Mouse (Mus musculus) thymus, postnatal 14 days (tissue): ENCODE measurements at regions not wholly inside any gene's neighbourhood (a gene's known extent, or its start where the extent isn't known, plus 50 kb on each side); places are given as distances from the start of the nearest gene placed in this dataset.
"Not testable (repeated sequence)": the region's sequence is repeated elsewhere in the genome, so short reads cannot be mapped to it uniquely, and the experiment has no call there.

Source experiments
- DNase-seq: peaks from one replicate; pipeline ENCODE4 v3.0.0; 2021

DNA sequence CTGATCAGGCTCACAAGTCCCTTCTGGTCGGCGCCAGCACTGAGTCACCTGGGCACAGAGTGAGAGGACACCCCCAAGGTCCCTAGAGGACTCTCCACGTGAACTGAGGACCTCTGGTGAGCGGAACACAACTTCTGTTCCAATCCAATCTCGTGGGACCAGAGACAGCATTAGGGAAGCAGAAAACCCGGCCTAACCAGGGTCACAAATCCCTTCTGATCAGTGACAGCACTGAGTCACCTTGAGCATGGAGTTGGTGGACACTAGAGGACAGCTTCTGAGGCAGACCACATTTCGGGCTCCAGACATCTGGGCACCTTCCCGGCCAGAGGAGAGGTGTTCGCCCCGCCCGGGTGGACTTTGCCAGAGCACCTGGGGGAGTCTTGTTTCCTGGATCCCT is 412.3 kb upstream of the Arid1b start:
- no peak for DNase-seq

DNA sequence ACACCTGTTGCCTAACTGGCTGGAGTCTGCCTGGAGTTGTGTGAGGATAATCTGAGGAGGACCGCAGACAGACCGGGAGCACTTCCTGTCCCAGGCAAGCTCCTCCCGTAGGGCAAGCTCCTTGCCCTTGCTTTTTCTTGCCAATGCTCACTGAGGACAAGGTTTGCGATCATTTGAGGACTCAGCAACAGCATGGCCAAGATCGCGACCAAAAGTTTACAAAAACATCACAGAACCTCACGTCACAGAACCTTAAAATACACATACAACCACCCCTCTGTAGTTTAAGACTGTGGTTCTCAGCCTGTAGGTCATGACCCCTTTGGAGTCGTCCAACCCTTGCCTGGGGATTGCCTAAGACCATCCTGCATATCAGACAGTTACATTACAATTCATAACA is 383.7 kb upstream of the Arid1b start:
- DNase-seq: no peak

DNA sequence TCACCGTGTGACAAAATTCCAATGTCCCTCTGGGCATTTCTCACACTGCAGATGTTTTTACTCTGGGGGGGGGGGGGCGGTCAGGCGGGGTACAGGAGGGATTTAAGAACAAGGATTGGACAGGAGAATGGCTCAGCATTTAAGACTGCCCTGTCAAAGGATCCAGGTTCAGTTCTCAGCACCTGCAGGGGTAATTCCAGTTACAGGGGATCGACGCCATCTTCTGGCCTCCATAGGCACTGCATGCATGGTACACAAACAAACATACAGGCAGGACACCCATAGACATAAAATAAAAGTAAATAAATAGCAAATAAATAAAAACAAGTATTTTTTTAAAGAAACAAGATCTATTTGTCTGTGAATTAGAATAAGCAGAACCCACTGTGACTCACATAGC is 383.1 kb upstream of the Arid1b start:
- DNase-seq: no peak

DNA sequence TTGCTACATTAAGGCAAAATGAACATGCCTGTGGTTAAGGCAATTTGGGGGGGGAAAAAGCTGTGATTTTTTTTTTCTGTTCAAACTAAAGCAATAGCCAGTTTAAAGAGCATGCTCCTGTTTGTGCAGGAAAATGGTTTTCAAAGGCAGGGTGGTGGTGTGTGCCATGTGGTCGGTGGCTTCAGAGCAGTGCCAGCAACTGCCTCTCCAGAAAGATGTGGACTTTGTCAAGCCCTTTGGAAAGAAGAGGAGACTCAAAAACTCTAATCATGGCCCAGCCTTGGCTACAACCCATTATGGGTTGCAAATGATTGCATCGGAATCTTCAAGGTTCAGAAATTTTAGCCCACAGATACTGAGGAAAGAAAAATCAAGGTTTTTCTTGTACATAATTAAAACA is 382.4 kb upstream of the Arid1b start:
- no peak for DNase-seq

DNA sequence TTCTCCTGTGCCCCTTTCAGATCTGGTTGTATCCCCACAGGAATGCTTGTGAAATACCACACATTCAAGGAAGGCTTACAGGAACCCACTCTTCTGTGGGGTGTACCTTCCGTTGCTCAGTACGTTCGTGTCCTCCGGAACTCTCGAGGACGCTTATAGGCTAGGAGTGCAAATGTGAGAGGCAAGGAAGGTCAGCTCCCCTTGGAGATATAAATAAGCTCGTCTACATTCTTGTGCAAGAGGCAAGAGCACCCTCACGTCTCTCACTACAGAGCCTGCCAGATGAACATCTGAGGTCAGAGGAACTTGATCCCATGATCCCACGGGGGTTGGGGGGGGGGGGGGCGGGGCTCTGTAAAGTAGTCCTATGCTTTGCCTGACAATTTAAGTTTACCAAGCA is 382.0 kb upstream of the Arid1b start:
- no peak for DNase-seq

DNA sequence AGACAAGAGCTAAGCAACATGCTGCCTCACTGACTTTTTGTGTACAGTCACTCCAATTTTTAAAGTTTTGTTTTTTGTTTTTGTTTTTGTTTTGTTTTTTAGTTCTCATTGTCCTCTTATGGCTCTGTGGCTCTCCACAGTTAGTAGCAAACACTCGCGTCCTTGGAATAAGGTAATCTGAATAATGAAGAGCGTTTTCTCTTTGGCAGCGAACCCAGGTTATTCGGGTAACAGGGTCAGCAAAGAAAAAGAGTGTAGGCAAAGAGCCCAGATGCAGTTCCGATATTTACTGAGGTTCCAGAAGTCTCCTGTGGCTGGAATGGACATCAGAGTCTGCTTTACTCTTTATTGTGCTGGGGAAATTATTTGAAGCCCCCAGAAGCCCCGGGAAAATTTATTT is 381.4 kb upstream of the Arid1b start:
- no peak for DNase-seq

DNA sequence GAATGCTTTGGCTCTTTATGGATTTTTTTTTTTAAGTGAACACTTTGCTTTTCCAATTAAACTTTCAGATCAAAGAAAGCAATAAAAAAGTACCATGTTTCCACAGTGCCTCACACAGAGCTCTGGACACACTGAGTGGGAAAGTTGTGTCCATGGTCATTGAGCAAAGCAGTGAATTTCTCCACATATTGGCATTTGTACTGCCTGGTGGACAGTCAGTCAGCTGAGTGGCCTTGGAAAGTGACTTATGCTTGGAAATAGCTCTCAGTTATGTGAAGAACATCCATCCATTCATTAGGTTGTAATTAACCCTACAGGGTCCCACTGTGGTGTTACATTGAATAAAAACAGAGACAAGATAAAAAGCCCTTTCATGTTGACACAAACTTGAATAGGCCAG is 373.8 kb upstream of the Arid1b start:
- no peak for DNase-seq

DNA sequence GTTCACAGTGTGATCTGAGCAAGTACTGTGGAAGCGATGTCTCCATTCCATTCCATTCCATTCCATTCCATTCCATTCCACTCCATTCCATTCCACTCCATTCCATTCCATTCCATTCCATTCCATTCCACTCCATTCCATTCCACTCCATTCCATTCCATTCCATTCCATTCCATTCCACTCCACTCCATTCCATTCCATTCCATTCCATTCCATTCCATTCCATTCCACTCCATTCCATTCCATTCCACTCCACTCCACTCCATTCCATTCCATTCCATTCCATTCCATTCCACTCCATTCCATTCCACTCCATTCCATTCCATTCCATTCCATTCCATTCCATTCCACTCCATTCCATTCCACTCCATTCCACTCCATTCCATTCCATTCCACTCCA is 368.0 kb upstream of the Arid1b start:
- DNase-seq: not testable (repeated sequence)

DNA sequence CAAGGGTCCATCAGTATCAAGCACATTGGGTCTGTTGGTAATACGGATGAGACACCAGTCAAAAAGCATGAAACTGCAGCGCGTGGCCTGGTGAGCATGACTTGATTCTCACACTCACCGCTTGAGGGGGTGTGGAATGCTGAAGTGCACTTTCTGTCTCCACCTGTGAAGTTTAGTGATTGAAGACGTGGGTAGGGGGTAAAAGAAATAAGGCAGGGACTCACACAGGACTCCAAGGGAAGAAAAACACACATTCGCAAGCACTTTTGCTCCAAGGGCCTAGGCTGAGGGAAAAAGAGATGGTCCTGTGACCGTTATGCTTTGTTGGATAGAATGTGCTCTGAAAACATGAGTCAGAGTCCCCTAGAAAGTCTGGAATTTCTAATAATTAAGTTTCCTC is 366.6 kb upstream of the Arid1b start:
- DNase-seq: no peak

DNA sequence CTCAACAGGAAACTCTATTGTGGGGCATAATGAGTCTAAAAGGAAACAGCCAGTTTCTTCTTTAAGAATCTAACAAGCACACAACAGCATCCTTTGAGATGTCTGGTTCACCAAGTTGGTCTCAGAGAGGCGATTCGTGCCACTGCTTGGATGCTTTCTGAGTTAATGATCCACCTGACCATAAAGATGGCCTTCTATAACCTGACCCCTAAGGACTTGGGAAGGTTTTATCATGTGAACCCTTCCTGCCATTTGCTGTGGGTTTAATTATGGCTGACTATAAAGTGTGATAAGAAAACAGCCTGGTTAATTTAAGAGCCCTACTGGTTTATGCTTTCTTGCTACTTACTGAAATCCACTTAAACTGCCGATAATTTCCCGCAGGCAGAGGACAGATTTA is 363.0 kb upstream of the Arid1b start:
- DNase-seq: no peak

DNA sequence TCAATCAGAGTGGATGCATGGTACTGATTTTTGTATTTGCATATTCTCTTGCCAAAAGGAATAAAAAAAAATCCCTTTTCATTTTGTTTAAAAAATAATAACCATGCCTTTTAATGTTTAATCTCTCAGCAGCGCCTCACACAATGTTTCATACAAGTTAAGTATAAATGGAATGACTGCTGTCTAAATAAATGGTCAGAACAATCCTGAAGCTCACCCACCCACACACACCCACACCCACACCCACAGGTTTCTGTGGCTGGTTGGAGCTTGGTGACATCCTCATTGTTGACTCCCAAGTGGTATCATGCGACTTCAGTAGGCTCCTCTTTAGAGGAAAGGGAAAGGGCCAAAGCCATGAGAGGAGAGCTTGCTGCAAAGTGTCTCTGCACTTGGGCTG is 361.6 kb upstream of the Arid1b start:
- no peak for DNase-seq

DNA sequence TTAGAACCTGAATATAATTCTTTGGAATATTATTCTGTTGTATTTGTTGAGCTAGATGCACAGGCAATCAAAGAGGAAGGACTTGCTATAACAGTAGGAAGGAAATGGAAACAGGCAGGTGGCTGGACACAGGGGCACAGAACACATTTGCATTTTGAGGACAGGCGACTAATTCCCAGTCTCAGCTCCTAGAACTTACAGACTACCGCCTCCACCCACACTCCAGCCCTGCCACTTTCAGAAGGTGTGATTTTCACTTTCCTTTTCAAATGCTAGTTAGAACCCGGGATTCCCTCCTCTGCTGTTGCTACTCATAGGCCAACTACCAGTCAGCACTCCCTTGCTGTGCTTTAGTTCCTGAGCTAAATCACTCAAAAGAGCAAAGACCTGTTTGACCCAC is 360.4 kb upstream of the Arid1b start:
- no peak for DNase-seq

DNA sequence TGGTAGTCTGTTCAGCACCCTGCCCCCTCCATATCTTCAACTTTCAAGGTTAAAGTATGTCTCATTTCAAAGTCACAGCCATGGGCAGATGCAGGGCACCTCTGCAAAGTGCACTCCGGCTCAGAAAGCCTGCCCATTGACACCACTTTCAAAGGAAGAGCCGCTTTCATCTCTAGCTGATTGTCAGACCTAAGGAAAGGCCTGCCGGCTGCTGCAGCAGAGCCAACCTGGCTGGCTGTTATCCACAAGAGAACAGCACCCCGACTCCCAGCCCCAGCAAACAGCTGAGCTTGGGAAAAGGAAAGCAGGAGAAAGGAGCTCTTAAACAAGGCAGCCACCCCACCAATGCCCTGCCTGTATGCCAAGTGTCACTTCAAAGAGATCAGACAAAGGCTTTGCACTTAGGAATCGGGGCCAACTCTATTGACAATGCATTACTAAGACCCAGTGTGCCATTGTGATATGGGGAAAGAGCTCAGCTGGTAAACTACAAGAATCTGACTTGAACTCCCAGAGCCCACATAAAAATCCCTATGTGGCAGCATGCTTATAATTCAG is 357.3 kb upstream of the Arid1b start:
- no peak for DNase-seq

DNA sequence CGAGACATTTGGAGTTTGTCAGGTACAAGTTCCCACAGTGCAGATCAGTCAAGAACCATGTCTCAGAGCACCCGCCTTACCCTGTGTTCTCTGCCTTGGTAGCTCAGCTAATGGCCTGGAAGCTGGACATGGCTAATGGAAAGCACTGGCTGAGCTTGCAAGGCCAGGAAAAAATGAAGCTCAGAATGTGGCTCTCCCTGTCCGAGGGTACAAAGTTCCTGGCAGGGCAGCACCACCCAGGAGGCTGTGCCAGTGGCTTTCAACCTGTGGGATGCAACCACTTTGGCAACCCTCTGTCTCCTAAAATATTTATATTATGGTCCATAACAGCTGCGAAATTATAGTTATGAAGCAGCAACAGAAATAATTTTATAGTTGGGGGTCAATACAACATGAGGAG is 354.6 kb upstream of the Arid1b start:
- DNase-seq: no peak

DNA sequence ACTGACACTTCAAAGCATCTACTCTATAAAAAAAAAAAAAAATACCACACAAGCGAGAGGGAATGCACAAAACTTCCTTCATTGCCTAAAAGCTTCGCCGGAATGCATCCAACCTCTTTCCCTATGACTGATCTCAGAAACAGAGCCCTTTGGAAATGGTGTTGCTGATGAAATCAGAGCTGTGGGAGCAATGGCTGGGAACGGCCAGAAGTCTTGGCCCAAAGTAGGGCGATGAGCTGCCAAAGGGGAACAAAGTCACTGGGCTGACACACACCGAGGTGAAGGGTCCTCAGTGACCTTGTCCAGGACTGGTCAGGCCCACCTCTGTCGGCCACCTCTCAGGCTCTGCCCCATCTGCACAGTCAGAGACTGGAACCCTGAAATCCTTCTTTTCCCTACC is 353.6 kb upstream of the Arid1b start:
- no peak for DNase-seq

DNA sequence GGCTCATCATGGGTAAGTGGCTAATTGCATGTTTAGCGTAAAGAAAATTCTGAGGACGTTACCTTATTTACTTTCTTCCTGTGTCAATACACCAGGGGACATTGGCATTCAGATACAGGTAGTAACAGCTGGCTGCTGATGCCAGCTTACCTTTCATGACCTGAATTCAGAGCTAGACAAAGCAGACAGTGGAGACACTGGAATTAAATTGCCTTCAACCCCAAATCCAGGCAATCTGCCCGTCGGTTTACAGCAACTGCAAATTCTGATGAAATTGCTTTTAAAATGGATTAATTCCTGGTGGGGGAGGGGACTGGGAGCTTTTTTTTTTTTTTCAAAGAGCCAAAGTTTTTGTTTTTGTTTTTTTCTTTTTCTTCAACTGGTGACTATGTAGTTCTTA is 353.0 kb upstream of the Arid1b start:
- DNase-seq: no peak

DNA sequence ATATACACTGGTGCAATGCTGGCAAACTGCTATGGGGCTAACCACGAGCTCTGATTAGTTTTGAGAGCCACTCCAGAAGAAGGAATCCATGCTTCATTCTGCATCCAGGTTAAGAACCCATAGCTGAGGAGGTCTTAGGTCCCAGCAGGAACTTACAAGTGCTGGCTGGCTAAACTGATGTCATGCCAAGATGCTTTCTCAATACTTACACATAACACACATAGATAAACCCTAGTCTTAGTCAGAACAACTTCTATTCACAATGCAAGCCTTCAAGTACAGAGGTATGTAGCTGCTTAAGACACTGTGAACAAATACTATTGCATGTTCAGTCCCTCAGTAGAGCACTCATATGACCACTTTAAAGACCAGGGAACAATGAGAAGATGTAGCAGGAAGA is 352.1 kb upstream of the Arid1b start:
- DNase-seq: no peak

DNA sequence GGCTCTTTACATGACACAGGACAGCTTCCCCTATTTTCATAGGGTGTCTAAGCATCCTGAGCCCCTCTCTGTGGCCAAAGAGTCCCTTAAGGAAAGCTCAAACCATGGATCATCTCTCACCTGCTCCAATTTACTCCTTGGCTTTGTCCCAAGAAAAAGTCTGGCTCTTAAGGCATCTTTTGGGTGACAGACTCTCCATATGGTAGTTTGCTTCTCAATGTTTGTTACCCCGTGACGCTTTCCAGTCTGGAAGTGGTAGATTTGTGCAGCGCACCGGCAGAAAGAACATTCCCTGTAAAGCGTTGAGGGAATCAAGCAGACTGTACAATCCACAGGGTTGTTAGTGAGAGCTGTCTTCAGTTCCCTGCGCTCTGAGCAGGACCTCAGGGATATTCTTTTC is 350.8 kb upstream of the Arid1b start:
- DNase-seq: no peak

DNA sequence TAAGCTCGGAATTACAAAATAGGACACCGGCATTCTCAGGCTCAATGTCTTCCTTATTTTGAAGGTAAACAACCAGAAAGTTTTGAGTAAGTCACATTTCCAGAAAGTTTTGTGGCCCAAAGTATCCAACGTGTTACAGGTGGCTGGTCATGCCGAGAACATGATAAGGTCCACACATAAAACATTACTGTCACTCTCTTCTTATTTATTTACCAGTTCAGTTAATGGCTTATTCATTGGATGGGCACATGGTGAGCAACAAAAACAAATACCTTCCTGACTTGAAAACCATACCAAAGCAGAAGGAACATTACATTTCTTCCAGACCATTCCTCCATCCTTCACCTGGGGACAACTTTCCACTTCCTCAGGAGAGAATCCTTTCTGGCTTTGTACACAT is 345.5 kb upstream of the Arid1b start:
- no peak for DNase-seq

DNA sequence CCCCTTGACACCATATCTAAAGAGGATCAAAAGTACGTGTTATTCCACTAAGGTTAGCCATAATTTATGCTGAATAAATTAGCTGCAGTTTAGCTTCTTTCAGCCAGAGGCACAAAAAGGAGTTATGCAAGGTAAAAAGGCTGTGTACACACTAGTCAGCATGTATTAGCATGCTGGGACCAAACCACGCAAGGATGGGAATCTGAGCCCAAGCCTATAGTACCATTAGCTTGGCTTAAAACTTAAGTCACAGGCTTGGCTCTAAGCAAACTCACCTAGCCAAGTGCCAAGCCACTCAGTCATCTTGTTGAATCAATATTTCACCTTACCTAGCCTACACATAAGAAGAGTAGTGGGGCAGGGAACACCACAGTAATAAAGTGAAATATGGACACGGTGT is 339.9 kb upstream of the Arid1b start:
- DNase-seq: no peak

DNA sequence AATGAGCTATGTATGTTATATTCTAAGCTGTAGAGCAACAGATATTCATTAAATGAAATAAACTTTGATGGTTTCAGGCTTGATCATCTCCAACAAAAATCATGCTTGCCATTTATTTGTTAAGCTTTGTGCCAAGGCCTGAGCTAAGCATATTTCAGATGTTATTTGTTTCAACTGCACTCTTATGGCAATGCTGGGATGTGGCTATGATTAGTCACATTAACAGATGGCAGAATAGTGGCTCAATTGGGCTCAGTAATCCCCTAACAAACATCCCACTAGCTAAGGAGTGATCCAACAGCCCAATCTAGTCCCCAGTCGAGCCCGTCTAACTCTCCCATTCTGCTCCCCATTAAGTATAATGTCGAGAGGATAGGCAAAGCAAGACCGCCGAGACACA is 332.1 kb upstream of the Arid1b start:
- no peak for DNase-seq

DNA sequence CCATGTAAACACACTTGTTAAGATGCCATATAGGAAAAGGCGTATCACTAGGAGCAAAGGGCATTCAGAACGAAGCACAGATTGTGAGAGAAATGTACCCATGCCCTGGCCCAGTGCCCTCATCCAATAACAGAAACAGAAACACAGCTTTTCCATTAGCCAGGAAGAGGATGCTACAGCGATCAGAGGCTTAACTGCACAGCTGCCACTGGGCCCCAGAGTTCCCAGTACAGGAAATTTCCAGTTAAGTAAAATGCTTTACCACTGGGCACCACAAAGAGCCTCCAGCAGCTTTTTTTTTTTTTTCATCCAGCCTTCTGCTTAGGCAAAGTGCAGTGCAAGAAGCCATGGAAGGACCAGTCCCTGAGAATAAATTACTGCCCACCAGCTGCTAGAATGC is 325.6 kb upstream of the Arid1b start:
- no peak for DNase-seq

DNA sequence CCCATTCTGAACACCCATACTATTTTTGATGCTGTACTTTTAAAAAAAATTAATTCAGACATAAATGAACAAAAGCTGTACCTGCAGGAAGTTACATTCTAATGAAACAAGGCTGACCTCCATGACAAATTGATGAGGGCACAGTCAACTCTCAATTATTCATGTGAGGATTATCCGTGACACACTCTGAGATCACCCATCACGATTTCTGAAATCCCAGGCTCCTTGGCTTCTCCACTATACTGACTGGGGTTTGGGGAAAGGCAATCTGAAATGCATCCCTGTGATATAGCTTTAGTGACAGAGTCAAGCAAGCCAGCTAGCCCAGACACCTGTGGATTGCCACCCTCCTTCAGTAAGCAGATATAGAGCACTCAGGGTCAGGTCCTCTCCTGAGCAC is 320.9 kb upstream of the Arid1b start:
- no peak for DNase-seq

DNA sequence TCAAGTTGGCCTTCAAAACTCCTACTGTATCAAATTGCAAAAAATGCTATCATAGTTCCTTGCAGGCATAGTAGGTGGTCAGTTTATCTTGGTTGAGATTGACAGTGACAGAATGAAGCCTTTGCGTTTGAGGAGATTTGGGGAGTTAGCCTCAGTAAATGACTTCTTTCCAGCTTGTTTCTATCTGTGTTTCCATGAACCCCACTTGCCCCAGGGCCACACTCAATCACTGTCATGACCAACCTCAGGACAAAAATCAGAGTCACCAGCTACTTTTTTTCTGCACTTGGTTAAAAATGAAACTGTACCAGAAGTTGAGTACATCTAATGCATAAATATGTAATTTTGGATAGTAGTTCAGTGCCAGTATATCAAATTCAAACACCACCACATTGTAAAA is 287.7 kb upstream of the Arid1b start:
- no peak for DNase-seq

DNA sequence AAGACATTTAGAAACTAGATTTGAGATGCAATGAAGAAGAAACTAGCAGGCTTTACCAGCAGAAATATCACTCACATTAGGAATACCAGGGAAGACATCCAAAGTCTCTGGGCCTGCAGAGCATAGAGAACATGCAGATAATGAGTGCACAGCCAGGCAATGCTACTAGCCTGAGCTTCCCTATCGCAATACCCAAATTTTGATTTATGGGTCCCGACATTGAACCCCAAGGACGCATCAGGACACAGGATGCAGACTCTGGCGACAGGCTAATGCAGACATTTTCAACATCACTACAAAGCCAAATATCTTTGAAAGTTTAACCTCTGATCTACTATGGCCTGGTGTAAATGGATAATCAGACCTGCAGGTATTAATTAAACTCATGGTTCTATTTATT is 273.1 kb upstream of the Arid1b start:
- DNase-seq: no peak

DNA sequence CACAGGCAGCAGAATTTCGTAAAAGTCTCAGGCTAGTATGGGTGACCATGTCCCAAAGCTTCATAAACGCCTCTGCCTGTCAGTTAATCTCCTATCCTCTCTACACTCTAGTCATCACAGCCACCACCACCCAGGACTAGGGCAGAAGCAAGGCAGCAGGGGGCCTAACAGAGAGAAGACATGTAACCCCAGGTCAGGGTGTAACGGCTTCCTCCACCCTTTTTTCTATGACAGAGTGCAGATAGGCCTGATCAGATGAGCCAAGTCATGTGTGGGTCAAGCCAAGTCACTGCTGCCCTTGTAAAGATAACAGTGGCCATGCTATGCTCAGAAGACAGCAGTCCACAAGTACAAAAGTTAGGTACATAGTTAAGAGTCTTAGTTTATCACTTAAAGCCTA is 270.1 kb upstream of the Arid1b start:
- DNase-seq: no peak
